Mouse (Mus musculus) neural tube, embryonic 15.5 days (tissue): ENCODE results near the gene Cyp4f14. TPM values are rescaled to one million over a fixed set of nuclear protein-coding genes. Genes with fewer than 3 reads are reported as not detected.

Experiments
- ATAC-seq: fragments of 200-750 bp; cut with Nextera tagmentation; 2 replicates; pipeline ENCODE4 v1.8.0; 2017; ENCODE audit warnings: mild to moderate bottlenecking, moderate TSS enrichment, moderate library complexity; ENCODE audit not compliant: low FRiP score
- H3K27ac ChIP-seq: fragments of 300-500 bp; sonication (generic); replicated peaks from 2 replicates; pipeline ENCODE4 v1.5.1; 2015; ENCODE audit warnings: mild to moderate bottlenecking, inconsistent platforms
- H3K27me3 ChIP-seq: fragments of 300-500 bp; sonication (generic); replicated peaks from 2 replicates; pipeline ENCODE4 v1.6.1; 2015; ENCODE audit warnings: inconsistent platforms
- H3K36me3 ChIP-seq: fragments of 300-500 bp; sonication (generic); 2 replicates; pipeline ENCODE4 v1.6.1; 2015; ENCODE audit warnings: inconsistent platforms
- H3K4me1 ChIP-seq: fragments of 300-500 bp; sonication (generic); 2 replicates; pipeline ENCODE4 v1.6.1; 2015; ENCODE audit warnings: inconsistent platforms
- H3K4me2 ChIP-seq: fragments of 300-500 bp; sonication (generic); 2 replicates; pipeline ENCODE4 v1.6.1; 2015; ENCODE audit warnings: inconsistent platforms, mild to moderate bottlenecking, moderate library complexity
- H3K4me3 ChIP-seq: fragments of 300-500 bp; sonication (generic); replicated peaks from 2 replicates; pipeline ENCODE4 v1.5.1; 2015; ENCODE audit warnings: mild to moderate bottlenecking, inconsistent platforms
- H3K9ac ChIP-seq: fragments of 300-500 bp; sonication (generic); replicated peaks from 2 replicates; pipeline ENCODE4 v1.6.1; 2015; ENCODE audit warnings: mild to moderate bottlenecking, inconsistent platforms
- H3K9me3 ChIP-seq: fragments of 300-500 bp; sonication (generic); replicated peaks from 2 replicates; pipeline ENCODE4 v1.6.1; 2016; ENCODE audit warnings: inconsistent platforms
- WGBS: fragments of 180-500 bp; shearing (Covaris S2); methylation state at CpG from one replicate; pipeline ENCODE4 v1.1.7; 2015; ENCODE audit warnings: mixed read lengths; 5-methylcytosine and 5-hydroxymethylcytosine counted together
- polyA plus RNA-seq: library from polyadenylated mRNA; unstranded; fragments of >200 nt; fragmentation: Nextera tagmentation; extraction: Ambion mirVana; gene quantifications from 2 replicates; pipeline ENCODE4 v1.2.1, GENCODE M21; 2015

Gene Cyp4f14
- polyA plus RNA-seq, 1 experiment from 2014 or later = 0.09 TPM

DNA sequence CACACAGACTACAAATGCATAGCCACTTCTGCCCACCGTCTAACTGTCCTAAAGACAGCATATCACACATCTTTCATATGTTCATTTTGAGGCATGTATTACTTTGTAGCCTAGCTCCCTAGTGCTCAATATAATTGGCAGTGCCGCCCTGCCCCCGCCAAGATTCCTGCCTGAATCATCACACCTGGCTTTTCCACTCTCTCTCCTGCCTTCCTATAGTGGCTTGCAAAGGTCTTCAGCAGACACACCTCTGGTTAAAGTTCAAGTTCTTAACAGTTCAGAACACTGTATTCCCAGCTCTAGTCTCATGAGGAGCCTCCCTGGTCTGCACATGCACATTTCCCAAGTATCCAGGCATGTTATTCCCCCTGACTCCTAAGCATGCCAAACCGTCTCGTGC is 10.7 kb upstream of the Cyp4f14 start:
- Histone ChIP-seq H3K4me2 (no peak overlapping the region), H3K27me3 (peaks cover 15% of the 10 kb centered on the region), H3K4me3 (no peak overlapping the region), H3K27ac (no peak overlapping the region), H3K9me3 (no peaks in the 10 kb centered on the region), H3K36me3 (no peaks in the 10 kb centered on the region), H3K9ac (no peak overlapping the region), H3K4me1 (peaks cover 5% of the 10 kb centered on the region)
- WGBS = 82% methylated on average over 5 of the region's 5 CpGs
- ATAC-seq = no peak

DNA sequence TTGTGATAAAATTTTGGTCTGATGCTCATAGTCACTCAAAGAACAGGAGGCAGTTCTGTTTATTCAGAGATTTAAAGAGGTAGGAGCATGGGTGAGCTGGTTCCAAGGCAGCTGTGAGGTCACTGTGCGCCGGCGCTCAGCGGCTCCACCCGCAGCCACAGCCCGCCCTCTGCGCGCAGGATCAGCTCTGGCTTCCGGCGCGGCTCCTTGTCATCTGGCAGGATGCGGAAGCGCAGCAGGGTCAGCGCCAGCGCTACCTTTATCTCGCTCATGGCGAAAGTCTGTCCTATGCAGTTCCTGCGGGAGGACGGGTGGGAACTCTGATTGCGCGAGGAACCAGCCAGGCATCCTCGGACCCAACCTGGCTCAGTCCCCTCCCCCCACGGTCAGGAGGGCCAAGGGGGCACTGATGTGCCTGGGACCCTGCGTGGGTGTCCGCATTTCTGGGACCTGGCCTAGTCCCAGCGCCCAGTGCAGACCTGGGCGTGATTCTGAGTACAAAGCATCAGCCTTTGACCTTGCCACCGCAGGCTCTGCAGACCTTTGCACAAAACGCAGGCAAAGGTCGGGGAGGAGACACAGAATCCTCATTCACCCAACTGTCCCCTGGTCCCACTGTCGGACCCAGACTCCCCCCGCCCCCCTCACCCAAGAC is 7.6 kb upstream of the Cyp4f14 start:
- Histone ChIP-seq H3K4me1 (peaks cover 5% of the 10 kb centered on the region), H3K9me3 (0 out of 2 replicates have a peak, but pooled peaks cover 4% of the 10 kb centered on the region), H3K27me3 (peaks cover 17% of the 10 kb centered on the region; the same call in 1 of the 2 replicates), H3K4me3 (peak overlapping the region; percentile 50), H3K27ac (peak overlapping the region; percentile 70), H3K9ac (peak overlapping the region; percentile 67), H3K36me3 (no peaks in the 10 kb centered on the region), H3K4me2 (peak overlapping the region; percentile 87)
- peak; percentile 97 for ATAC-seq
- WGBS = 20% methylated on average over 32 of the region's 32 CpGs

DNA sequence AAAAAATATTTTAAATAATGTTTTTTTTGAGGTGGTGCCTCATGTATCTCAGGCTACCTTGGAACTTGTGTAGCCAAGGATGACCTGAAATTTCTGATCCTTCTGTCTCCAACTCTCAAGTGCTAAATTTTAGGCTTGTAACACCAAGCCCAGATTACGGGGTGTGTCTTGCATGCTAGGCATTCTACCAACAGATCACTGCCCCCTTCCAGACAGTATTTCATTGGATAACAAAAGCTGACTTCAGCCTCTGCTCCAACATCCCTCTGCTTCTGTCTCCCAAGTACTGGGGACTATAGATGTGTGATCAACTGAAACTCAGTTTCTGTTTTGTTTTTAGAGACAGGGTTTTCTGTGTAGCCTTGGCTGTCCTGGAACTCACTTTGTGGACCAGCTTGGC is 6.5 kb upstream of the Cyp4f14 start:
- ATAC-seq = no peak
- Histone ChIP-seq H3K4me2 (no peak overlapping the region), H3K36me3 (no peaks in the 10 kb centered on the region), H3K9ac (no peak overlapping the region), H3K4me1 (peaks cover 5% of the 10 kb centered on the region), H3K9me3 (0 out of 2 replicates have a peak, but pooled peaks cover 4% of the 10 kb centered on the region), H3K4me3 (no peak overlapping the region), H3K27me3 (peaks cover 18% of the 10 kb centered on the region; the same call in 1 of the 2 replicates), H3K27ac (no peak overlapping the region)
- 87% methylated on average over 1 of the region's 1 CpGs for WGBS

DNA sequence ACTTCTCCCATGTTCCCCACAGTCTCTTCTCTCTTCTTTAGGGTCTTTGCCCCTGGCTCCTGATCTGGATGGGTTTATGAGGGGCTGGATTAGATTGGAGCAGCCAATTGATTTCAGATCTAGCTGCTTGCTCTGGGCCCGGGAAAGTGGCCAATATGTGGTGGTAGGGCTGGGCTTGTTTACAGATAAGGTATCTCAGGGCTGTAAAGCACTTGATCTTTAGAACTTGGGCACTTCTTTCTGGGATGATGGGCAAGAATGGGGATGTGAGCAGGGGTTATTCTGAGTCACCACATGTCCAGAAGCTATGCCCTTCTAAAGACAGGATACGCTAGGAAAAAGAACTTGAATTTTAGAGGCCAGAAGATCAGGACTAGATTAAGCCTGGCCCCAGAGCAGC is 2.0 kb upstream of the Cyp4f14 start:
- Histone ChIP-seq H3K4me2 (no peak overlapping the region), H3K27me3 (peaks cover 12% of the 10 kb centered on the region; the same call in 1 of the 2 replicates), H3K27ac (no peak overlapping the region), H3K36me3 (no peaks in the 10 kb centered on the region), H3K9ac (no peak overlapping the region), H3K4me3 (no peak overlapping the region), H3K9me3 (0 out of 2 replicates have a peak, but pooled peaks cover 4% of the 10 kb centered on the region), H3K4me1 (no peaks in the 10 kb centered on the region)
- 76% methylated on average over 2 of the region's 2 CpGs for WGBS
- ATAC-seq = no peak

DNA sequence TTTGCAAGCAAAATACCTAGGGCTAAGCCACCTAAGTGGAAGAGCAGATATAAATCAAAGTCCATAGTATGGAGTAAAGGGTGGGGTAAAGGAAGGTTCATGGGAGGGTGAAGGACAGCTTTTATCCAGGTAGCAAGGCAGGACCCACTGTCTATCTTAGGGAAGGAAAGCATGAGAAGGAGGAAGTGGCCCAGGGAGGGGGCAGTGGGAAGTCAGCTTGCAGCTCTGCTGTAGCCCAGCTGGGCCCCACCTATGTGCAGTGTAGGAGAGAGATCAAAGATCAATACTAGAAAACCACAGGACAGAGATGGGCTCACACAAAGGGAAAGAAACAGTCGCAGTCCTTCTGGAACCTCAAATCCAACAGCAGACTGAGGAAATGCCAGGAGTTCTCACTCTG is 1.1 kb downstream of the Cyp4f14 start:
- H3K9ac ChIP-seq = no peak overlapping the region
- no peak for ATAC-seq
- H3K4me3 ChIP-seq = no peak overlapping the region
- H3K4me2 ChIP-seq = no peak overlapping the region
- no peaks in the 10 kb centered on the region for H3K9me3 ChIP-seq
- 89% methylated on average over 1 of the region's 1 CpGs for WGBS
- H3K27me3 ChIP-seq = peaks cover 12% of the 10 kb centered on the region
- H3K4me1 ChIP-seq = no peaks in the 10 kb centered on the region
- H3K27ac ChIP-seq = no peak overlapping the region
- H3K36me3 ChIP-seq = no peaks in the 10 kb centered on the region

DNA sequence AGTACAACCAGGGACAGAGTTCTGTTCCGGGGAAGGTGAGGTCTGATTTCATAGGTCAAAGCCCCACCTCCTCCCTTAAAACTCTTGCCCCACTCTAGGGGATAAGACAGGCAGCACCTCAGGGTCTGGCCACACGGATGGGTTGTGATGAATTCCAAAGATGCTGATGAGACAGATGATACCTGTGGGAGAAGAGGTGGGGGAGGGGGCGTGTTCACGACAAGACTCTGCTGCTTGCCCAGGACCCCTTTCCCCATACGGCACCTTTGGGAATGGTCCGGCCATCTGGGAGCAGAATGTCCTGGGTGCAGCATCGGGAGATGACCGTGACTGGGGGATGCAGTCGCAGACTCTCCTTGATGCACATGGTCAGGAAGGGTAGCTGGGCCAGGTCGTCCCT is 11.0 kb downstream of the Cyp4f14 start:
- Histone ChIP-seq H3K9ac (no peak overlapping the region), H3K4me2 (no peak overlapping the region), H3K27me3 (peaks cover 12% of the 10 kb centered on the region), H3K9me3 (no peaks in the 10 kb centered on the region), H3K27ac (no peak overlapping the region), H3K36me3 (no peaks in the 10 kb centered on the region), H3K4me3 (no peak overlapping the region), H3K4me1 (0 out of 2 replicates have a peak, but pooled peaks cover 4% of the 10 kb centered on the region)
- 80% methylated on average over 10 of the region's 10 CpGs for WGBS
- ATAC-seq = no peak

DNA sequence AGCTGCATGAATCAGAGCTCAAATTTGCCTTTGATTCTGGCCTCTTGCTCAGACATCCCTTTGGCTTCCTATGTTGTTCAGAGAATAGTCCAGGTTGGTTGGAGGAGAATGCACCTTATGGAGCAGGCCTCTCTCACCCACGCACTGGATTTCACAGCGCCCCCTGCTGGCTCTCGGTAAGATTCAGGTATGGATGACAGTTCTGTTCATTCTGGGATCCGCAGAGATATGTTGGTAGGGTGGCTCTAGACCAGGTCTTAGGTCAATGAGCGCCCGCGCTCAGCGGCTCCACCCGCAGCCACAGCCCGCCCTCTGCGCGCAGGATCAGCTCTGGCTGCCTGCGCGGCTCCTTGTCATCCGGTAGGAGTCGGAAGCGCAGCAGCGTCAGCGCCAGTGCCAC is 11.9 kb downstream of the Cyp4f14 start:
- Histone ChIP-seq H3K4me2 (peak overlapping the region; percentile 55), H3K27me3 (peaks cover 12% of the 10 kb centered on the region), H3K9me3 (no peaks in the 10 kb centered on the region), H3K9ac (peak overlapping the region; percentile 41; the same call in 1 of the 2 replicates), H3K27ac (no peak overlapping the region), H3K4me3 (peak overlapping the region; percentile 32), H3K36me3 (no peaks in the 10 kb centered on the region), H3K4me1 (0 out of 2 replicates have a peak, but pooled peaks cover 4% of the 10 kb centered on the region)
- WGBS = 9% methylated on average over 19 of the region's 19 CpGs
- peak; percentile 59; the same call in 1 of the 2 replicates for ATAC-seq

DNA sequence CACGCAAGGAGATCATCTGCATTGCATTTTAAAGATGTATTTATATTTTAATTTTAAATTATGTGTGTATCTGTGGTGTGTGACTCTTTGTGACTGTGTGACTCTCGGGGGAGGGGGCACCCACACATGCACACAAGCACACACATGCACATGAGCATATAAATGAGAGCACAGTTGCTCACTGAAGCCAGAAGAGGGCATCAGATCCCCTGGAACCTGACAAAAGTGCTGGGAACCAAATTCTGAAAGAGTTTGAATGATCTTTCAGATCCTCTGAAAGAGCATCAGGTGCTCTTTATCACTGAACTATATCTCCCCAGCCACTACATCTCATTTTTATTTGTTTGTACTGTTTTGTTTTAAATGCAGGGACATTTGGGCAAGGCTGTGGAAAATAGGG is 12.7 kb downstream of the Cyp4f14 start:
- 68% methylated on average over 2 of the region's 2 CpGs for WGBS
- 0 out of 2 replicates have a peak, but pooled peaks cover 4% of the 10 kb centered on the region for H3K4me1 ChIP-seq
- no peak overlapping the region for H3K4me2 ChIP-seq
- ATAC-seq = no peak
- H3K9ac ChIP-seq = no peak overlapping the region
- H3K27me3 ChIP-seq = peaks cover 12% of the 10 kb centered on the region
- H3K36me3 ChIP-seq = no peaks in the 10 kb centered on the region
- H3K9me3 ChIP-seq = no peaks in the 10 kb centered on the region
- H3K4me3 ChIP-seq = no peak overlapping the region
- no peak overlapping the region for H3K27ac ChIP-seq

DNA sequence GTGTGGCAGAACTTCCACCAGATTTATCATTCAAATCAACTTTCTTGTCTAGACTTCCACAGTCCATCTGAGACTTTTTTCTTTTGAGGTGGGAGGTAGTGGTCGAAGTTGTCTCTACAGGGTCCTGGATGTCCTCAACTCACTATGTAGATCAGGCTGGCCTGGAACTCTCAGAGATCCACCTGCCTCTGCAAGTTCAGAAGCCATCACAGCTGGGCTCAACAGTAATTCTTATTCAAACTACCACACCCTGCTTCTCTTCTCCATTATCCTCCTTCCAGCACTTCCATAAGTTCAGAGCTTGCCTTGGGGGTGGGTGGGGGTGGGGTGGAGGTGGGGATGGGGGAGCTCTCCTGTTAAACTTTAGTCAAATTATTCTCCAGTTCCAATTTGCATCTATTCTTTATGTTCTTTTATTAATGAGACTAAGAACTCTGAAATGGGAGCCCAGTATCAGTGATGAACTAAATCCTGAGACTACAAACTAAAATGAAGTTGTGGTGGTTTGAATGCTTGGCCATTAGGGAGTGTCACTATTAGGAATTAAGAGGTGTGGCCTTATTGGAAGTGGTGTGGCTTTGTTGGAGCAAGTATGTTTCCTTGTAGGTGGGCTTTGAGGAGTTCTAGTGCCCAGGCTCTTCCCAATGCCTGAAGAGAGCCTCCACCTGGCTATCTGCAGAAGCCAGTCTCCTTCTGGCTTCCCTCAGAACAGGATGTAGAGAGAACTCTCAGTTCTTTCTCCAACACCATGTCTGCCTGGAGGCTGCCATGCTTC is 15.2 kb downstream of the Cyp4f14 start:
- Histone ChIP-seq H3K36me3 (no peaks in the 10 kb centered on the region), H3K27ac (no peak overlapping the region)
- WGBS = 88% methylated on average over 1 of the region's 1 CpGs

DNA sequence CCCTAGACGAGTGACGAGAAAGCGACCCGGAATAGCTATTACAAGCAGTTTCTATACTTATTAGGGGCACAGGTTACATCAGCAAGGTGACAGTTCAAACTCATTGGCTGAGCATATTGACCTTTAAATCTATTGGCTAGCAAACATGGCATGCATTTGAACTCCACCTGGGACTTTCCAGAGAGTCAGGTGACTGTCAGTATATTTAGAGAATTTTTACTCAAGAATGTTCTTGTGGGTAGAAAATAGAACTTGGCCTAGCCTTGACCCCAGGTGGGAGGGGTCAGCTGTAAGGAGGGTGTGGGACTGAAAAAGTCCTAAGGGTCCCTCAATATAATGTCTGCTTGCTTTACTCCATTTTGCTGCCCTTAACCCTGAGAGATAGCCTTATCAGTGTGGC is 21.7 kb downstream of the Cyp4f14 start:
- WGBS = 88% methylated on average over 4 of the region's 4 CpGs
- Histone ChIP-seq H3K27ac (no peak overlapping the region), H3K36me3 (no peaks in the 10 kb centered on the region), H3K4me1 (peaks cover 9% of the 10 kb centered on the region), H3K27me3 (no peaks in the 10 kb centered on the region), H3K9me3 (no peaks in the 10 kb centered on the region), H3K4me2 (no peak overlapping the region), H3K4me3 (no peak overlapping the region), H3K9ac (no peak overlapping the region)
- ATAC-seq = no peak

More for the DNA sequence above, 15.2 kb downstream of the Cyp4f14 start:
- no peak overlapping the region for H3K4me3 ChIP-seq
- H3K4me1 ChIP-seq = 0 out of 2 replicates have a peak, but pooled peaks cover 4% of the 10 kb centered on the region
- ATAC-seq = no peak
- no peak overlapping the region for H3K9ac ChIP-seq
- H3K27me3 ChIP-seq = peaks cover 2% of the 10 kb centered on the region; the same call in 1 of the 2 replicates
- H3K9me3 ChIP-seq = no peaks in the 10 kb centered on the region
- H3K4me2 ChIP-seq = no peak overlapping the region

DNA sequence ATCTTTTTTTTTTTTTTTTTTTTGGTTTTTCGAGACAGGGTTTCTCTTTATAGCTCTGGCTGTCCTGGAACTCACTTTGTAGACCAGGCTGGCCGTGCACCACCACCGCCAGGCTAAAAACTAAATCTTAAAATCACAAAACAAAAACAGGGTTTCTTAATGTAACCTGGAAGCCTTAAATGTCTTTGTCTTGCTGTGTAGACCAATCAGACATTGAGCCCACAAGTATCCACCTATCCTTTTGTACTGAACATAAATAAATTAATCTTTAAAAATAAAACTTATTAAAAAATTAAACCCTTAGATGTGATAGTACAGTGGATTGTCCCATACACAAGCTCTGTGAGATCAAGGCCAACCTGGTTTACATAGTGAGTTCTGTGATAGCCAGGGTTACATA is 23.2 kb downstream of the Cyp4f14 start:
- Histone ChIP-seq H3K27me3 (no peaks in the 10 kb centered on the region), H3K27ac (no peak overlapping the region), H3K9me3 (no peaks in the 10 kb centered on the region), H3K9ac (no peak overlapping the region), H3K4me3 (no peak overlapping the region), H3K4me2 (no peak overlapping the region), H3K4me1 (peaks cover 21% of the 10 kb centered on the region), H3K36me3 (no peaks in the 10 kb centered on the region)
- WGBS = 73% methylated on average over 3 of the region's 3 CpGs
- ATAC-seq = no peak
